Mouse (Mus musculus): Measurements from ENCODE around the gene Olig1.
A peak's percentile ranks its signal among the peaks of the same experiment; 100 is the strongest.
"Not testable (repeated sequence)": the region's sequence is repeated elsewhere in the genome, so short reads cannot be mapped to it uniquely, and the experiment has no call there.

The Olig1 gene

DNA sequence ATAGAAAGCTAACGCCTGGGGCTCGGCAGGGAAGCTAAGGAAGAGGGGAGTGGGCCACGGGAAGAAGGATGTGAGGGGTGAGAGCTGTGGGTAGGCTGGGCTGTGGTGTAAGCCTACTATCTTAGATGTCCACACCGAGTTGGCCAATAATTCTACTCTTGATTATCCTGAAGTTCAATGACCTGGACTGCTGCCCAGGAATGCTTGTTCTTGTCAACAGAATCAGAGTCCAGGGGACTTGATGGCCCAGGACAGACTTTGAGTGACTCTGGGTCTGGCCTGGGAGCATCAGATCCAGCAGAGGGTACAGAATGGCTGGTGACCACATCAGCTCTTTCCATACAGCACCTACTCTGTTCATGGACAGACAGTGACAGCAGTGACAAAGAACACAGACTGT is 30.5 kb upstream of the Olig1 start:
- no peak for DNase-seq (ENCODE audit: low spot score in 2 of 2)

DNA sequence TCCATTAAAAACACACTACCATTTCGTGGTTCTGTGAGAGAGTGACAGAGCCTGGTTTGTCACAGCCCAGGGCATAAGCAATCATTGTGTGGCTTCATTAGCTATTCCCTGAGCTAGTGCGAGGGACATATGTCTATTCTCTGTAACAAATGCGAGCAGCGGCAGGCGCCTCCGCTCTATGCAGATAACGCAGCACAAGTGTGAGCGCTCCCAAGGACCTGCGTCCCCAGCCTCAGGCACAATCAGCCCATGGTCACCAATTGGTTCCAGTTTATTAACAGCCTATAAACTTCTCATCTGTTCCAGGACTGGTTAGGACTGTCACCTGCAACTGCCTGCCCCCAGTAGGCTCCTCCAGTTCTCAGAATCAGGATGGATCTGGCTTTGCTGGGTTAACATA is 23.3 kb upstream of the Olig1 start:
- DNase-seq (ENCODE audit: low spot score in 2 of 2): no peak

DNA sequence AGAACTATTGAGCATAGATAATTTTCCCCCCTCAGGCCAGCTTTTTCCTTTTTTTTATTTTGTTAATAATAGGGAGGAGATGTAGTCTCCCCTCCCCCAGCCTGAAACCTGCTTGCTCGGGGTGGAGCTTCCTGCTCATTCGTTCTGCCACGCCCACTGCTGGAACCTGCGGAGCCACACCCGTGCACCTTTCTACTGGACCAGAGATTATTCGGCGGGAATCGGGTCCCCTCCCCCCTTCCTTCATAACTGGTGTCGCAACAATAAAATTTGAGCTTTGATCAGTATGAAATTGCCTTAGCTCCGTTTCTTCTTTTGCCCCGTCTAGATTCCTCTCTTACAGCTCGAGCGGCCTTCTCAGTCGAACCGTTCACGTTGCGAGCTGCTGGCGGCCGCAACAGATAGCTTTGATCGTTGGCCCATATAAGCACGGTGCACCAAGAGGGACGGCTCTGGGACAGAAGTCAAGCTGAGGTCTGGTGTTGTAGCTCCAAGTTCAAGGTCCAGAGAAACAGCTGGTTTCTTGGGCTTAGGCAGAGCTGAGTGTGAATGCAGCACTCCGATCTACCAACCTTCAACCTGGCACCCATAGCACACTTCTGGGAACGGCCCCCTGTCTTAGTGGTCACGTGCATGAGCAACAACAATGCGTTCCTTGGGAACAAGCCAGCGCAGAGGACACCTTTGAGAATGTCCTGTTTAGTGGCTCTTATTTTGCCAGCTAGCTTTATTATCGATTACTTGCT is 14.0 kb upstream of the Olig1 start:
- not testable (repeated sequence) for DNase-seq (ENCODE audit: low spot score in 2 of 2)

DNA sequence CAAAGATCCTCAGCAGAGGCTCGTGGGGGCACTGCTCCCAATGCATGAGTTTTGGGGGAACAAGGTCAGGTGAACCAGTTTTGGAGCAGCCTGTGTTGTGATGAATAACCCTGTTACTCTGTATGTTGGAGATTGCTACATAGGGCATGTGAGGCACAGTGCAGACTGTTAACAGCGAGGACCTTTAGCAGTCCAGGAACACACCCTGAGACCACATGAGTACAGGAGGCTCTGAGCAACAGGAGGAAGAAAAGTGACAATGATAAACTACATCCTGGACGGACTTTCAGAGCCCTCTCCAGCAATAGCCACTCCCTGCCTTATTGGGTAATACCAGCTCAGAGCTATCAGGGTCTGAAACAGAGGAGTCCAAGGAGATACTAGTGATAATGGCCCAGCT is 10.6 kb upstream of the Olig1 start:
- DNase-seq (ENCODE audit: low spot score in 2 of 2): no peak

DNA sequence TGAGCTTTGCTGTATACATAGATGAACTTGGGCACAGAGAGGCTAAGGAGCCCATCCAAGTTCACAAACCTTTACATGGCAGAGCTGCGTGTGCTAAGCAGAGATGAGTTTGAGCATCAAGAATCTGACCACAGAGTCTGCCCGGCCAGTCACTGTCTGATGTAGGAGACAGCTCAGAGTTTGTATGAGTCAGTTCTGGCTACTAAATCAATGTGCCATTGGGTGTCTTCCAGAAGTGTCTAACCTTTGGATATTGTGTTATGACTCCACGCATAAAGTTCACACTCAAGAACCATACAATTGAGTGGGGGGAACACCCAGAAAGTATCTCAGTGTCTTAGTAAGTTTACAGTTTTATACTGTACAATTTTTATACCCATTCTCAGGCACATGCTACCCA is 8.7 kb upstream of the Olig1 start:
- DNase-seq (ENCODE audit: low spot score in 2 of 2): no peak

DNA sequence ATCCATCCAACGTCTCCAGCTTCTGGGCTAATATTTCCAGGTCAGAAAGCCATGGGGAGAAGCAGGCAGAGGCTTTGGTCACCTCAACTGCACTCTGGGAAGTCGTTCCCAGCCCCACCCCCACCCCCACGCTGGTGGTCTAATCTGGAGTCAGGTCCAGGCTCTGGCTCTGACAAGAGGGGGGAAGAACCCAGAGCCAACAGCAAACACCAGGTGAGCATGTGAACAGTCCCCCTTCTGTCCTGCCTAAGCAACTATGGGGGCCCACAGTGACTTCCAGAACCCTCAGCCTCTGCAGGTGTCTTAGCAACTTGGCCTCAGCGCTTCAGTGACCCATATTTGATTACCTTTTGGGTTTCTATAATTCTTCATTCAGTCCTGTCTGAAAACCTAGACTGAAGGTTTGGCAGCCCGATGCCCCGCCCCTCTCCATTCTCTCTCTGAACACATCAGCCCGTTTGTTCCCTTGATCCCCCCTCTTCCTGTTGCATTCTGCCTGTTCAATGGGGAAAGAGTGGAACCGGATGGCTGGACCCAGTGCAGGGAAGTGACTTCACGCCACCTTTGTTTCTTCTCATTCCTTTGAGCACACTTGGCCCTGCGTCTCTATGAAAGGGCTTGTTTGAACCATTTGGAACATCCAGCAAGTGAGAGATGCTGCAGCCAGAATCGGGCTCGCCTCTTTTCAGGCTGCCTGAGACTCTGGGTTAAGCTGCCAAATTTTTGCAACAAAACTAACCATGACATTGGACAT is 6.9 kb upstream of the Olig1 start:
- DNase-seq (ENCODE audit: low spot score in 2 of 2): peak in 1 of 2 experiments; percentile 22

DNA sequence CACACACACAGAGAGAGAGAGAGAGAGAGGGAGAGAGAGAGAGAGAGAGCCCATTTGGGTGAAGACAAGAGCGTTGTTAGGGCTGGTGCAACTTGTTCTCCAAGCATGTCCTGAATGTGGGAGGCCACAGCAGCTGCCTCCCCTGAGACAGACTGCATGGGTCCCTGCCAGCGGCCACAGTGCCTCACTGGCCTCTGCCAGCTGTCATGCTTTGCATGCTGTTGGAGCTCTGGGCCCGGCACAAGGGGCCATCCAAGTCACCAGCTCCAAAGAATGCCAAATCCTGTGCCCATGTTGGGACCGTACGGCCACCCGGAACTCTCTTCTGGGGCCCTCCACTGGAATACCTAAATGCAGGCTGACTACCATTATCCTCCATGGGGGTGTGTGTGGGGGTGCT is 3.6 kb upstream of the Olig1 start:
- peak; percentile 27 to 55 for DNase-seq (ENCODE audit: low spot score in 2 of 2)

DNA sequence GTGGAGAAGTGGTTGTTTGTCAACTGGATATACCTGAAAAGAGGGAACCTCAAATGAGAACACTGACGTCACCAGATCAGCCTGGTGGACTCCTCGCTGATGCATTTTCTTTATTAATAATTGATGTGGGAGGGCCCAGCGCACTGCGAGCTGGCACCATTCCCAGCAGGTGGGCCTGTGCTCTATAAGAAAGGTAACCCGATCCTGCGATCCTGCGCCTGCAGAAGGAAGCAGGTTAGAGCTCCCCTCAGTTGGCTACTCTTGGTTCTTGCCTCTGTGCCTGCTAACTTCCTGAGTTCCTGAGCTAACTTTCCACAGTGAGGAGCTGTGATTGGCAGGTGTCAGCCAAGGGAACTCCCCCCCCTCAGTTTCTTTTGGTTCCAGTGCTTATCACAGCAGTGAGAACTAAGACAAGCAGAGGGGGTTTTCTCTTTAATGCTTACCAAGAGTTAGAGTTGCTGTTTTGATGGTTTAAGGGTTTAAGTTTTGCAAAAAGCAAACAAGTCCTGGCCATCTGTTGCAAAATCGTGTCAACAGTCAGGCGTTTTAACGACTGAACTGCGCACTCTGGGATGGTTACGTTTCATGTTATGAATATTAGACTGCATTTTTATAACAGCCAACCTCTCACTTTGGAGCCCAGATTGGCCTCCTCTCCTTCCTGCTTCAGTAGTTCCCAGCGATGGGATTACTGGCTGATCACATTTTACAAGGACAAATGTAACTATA is 684 bp upstream of the Olig1 start:
- no peak for DNase-seq (ENCODE audit: low spot score in 2 of 2)

DNA sequence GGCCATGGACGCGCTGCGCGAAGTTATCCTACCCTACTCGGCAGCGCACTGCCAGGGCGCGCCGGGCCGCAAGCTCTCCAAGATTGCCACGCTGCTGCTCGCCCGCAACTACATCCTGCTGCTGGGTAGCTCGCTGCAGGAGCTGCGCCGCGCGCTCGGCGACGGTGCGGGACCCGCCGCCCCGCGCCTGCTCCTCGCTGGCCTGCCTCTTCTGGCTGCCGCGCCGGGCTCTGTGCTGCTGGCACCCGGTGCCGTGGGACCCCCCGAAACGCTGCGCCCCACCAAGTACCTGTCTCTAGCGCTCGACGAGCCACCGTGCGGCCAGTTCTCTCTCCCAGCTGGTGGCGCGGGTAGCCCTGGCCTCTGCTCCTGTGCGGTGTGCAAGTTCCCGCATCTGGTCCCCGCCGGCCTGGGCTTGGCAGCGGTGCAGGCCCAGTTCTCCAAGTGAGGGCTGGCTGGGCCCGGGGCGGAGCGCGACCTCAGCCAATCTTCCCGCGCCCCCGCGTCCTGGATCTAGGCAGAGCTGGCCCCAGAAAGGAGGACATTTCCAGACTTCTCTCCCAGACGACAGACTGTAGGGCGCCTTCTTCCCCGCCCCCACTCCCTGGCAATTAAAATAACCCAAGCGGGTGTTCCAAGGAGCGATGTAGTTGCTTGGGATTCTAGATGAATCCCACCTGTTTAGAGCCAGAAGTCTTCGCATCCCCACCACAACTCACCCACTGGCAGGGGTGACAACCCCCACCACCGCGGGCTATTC is 820 bp downstream of the Olig1 start:
- peak; percentile 9 to 39 for DNase-seq (ENCODE audit: low spot score in 2 of 2)

DNA sequence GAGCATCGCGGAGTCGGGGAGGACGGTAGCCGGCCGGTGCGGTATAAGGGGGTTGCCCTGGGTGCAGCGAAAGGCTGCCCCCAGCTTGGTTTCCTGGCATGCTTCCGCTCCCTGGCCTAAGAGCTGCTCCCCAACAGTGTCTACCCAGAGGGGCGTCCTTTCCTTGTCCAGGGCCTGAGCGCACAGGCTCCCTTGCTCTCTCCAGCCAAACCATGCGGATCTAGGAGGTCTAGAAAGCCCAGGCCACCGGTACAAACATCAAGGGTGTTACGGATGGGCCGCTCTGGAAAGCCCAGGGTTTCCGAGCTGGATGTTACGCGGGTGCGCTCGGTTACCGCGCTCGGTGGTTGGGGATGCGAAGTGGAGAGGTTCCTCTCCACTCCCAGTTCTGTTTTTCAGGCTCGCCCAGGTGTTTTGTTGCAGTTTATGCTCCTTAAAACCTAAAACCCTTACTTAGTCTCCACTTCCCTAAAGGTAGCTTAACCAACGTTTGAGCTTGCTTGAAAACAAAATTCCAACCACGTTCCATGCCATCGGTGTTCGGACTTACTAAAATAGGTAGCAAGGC is 1.5 kb downstream of the Olig1 start:
- DNase-seq (ENCODE audit: low spot score in 2 of 2): no peak

DNA sequence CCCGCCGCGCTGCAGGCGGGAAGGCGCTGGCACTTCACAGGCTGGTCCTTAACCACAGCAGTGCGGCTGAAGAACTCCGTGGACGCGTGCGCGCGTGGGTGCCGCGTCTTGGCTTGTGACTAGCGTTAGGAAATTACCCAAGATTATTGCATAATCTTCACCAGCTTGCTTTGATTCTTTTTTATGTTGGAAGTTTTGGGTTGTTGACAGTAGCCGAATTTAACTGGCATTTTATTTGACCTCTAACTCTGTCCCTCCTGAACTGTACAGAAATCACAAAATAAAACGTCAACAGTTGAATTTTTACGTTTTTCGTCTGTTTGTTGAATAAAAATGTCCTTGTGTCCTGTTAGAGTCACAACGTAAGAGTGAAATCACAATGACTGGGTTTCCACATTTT is 2.1 kb downstream of the Olig1 start:
- DNase-seq (ENCODE audit: low spot score in 2 of 2): peak in 1 of 2 experiments; percentile 10

DNA sequence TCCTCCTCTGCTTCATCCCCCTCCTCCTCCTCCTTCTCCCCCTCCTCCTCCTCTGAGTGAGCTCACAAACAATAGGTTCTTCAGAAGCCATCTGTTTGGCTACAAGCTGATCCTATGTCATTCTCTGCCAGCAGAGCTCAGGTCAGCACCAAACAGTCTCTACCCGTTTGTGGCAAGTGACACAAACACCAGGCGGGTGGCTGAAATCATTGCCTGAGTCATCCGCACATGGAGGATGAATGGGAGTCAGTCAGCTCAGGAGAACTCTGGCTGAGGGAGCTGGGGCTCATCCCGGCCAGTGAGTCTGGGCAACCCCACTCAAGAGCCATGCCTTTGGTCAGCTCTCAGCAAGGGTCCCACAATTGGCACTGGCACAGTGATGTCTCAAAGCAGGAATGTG is 10.9 kb downstream of the Olig1 start:
- no peak for DNase-seq (ENCODE audit: low spot score in 2 of 2)

DNA sequence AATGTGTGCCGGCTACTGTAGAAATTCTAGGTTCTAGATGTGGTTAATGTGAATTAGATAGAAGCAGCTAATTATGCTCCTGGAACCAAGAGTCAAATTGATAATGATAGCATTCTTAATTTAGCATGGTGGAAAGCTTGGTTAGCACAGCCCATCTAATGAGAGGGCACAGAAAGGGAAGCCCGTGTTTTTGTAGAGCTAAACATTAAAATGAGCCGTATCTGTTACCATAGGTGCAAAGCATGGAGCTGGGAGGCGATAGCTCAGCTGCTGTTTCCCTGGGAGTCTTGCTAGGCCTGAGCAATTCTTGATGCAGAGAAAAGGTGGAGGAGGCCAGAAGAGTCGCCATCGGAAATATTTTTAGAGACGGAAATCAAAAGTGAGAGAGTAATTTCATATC is 22.5 kb downstream of the Olig1 start:
- no peak for DNase-seq (ENCODE audit: low spot score in 2 of 2)

DNA sequence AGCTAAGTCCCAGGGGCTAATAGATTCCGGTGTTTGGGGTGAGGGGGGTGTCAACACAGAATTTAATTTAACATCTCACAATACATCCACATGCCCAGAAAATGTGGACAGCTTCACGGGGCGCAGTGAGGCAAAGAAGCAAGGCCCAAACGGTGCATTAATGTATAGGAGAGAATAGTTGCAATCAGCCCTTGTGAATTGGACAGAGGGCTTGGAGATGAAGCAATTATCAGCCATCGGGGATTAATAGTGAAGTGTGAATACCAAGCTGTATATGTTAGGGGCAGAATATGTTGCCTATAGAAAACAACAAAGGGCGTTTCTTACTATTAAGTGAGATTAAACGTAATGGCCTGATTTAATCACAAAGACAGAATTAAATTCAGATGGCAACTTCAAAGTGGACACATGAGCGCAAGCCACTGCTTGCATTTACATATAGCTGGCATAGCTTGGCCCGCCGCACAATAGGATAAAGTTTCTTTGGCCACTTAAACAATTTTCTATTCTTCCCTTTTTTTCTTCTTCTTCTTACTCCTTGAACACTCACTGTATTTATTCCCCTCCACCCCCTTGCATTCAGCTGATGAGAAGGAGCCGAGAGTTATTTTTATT is 23.3 kb downstream of the Olig1 start:
- DNase-seq (ENCODE audit: low spot score in 2 of 2): no peak

DNA sequence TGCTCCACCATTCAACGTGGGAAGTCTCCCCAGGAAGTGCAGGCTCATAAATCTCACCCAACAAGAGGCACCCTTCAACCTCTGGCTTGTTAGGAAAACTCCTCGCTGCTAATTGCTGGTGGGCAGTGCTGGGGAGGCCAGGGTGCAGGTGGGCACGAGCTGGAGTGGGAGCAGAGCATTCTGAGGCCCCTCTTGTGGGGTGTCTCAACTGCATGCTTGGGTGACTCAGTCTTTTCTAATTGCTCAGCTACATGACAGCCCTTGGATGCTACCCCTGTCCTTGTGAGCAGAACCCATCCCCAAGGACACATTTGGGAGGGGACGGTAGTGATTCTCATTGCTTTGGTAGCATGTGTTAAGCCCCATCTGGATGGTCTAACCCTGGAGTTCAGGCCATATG is 28.2 kb downstream of the Olig1 start:
- no peak for DNase-seq (ENCODE audit: low spot score in 2 of 2)

DNA sequence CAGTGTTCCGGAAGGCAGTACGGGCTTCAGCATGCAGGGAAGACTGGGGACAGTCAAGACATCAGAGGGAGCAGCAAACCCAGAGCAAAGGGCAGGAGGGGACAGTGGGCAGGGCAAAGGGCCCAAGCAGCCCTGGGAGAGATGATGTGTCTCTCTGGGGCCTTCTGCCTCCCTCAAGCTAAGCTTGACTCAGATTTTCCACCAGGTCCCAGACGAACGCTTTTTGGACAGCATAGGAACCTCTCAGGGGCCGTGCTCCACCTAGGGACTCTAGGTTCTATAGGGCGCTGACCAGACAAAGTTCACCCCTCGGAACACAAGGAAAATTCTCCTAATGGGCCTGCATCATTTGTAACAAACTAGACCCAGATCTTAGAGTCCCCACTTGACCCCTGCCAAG is 29.8 kb downstream of the Olig1 start:
- DNase-seq (ENCODE audit: low spot score in 2 of 2): no peak

DNA sequence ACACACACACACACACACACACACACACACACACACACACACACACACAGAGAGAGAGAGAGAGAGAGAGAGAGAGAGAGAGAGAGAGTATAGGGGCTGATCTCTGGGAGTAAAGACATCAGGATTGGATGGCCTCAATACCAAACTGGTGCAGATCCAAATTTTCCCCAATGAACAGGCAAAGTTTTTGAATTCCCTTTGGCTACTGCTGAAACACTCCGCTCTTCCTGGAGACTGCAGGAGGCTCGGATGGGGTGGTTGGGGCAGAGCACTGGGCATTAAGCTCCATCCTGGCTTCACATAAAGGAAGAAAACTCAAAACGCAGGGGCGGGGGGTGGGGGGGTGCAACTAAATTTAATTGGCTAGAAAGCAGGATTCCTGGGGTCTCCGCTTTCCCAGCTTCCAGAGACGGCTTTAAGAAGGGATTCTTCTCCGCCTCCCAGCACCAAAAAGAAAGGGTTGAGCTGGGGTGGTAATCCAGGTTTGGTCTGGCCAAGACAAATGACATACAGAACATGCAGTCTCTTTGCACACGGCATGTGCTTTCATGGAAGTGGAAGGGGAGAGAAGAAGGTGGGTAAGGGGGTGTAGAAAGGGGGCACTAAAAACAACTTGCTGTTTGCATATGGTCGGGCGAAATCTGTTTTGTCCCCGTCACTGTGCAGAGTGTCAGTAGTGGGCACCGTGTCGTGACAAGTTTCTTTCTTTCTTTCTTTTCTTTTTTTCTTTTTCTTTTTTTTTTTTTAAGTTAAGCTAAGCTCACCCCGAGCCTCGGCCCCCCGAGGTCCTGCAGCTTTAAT is 31.3 kb downstream of the Olig1 start:
- DNase-seq (ENCODE audit: low spot score in 2 of 2): no peak

DNA sequence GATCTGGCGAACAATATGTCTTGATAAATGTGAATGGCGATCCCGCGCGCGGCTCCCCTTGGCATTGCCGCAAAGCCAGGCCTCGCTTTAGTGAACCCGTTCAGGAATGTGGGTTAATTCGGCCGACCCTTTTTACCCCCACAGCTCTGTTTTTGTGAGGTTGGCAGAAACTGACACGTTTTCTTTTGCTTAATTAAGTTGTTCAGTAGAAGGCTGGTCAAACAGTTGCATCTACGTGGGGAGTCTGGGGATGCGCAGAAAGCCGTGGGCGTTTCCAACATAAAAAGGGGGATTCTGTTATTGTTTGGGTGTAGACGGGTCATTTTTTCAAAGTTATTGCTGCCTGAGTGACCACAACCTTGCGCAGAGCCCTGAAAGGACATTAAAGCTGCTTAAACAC is 31.9 kb downstream of the Olig1 start:
- DNase-seq (ENCODE audit: low spot score in 2 of 2): no peak

DNA sequence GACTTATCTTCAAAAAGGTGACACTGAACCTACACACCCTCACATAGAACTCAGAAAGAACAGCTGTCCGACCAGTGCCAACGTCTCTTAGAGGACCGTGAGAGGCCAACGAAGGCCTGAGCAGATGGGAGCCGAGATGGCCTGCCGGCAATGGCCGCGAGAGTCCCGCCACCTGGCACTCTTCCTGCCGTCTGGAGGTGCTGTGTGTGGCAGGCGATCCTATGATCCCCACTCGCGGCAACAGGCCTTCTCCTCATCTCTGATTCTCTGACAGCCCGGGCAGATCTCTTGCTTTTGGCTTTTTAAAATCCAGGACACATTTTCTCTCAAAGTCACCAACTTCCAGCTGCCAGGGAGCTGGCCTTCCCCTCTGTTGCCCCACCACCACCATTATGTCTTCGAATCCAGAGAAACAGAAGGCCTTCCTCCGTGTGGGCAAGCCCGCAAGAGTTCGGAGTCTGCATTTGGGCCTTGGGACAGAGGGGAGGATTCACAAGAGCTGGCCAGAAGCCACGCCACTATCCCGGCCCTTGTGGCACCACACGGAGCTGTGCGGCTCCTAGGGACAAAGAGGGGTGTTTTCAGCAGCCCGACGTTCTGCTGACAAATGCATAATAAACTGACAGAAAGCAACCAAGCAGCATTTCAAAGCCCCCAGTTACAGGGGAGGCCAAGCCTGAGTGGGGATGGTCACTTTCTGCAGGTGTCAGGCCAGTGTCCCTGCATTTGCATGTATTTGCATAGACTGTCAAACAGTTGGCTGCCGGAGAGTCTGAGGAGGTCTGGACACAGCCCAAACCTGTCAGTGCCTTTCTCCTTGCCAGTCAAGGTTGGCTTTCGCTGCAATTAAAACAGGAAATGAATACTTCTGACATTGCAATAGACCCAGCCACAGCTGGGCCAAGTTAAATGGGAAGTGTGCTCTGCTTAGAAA is 34.5 kb downstream of the Olig1 start:
- peak; percentile 9 to 18 for DNase-seq (ENCODE audit: low spot score in 2 of 2)
